Mouse (Mus musculus): ENCODE measurements around the gene Gng10. TPM values are rescaled to one million over a fixed set of nuclear protein-coding genes. Genes with fewer than 3 reads are reported as not detected.

Gene Gng10
- 60.9 and 67.7 TPM in 2 replicates for polyA plus RNA-seq (2016; fragmentation: Nextera tagmentation; extraction: Ambion mirVana)

GRCm38 (mm10) chr4:59034918-59035785, at the start of gene Gng10:
TSS of gene Gng10 (plus strand) at chr4:59035088.
- Histone ChIP-seq H3K27ac (replicated peaks) (peak within 1 kb of the TSS; percentile 89), H3K36me3 (no peaks in the 10 kb centered on the region), H3K9me3 (replicated peaks) (peaks cover 7% of the 10 kb centered on the region), H3K27me3 (ENCODE audit: low read depth, poor library complexity, severe bottlenecking) (peaks cover 10% of the 10 kb centered on the region; the same call in 1 of the 2 replicates), H3K4me3 (peak within 1 kb of the TSS; percentile 83), H3K4me1 (peaks cover 13% of the 10 kb centered on the region; the same call in 1 of the 2 replicates)
- peak; percentile 73 for DNase-seq (ENCODE audit: low spot score)
- 11% methylated on average over 76 of the region's 76 CpGs for WGBS

DNA sequence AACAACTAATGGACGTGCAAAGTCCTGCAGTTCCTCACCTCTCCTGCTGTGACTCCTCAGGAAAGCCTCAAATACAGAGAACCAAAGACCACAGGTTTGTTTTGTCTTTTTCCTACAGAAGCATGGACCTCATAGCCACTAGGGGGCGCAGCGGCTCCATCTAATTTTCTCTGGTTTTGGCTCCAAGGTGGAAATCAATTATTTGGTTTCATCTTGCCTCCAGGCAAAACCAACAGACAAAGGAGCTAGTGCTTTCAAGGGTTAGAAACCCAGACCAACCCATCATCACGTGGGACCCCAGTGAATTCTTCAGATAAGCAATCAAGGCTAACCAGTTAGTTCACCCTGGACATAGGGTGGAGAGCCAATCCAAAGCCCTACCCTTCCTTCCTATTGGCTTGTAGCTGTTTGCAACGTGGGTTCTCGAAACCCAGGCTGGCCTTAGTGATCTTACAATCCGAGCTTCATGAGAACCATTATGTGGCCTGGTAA, 49.7 kb upstream of the Gng10 start:
- whole genome bisulfite sequencing, result 24% methylated on average over 7 of the region's 7 CpGs
- H3K27ac ChIP-seq (replicated peaks), result no peak overlapping the region

DNA sequence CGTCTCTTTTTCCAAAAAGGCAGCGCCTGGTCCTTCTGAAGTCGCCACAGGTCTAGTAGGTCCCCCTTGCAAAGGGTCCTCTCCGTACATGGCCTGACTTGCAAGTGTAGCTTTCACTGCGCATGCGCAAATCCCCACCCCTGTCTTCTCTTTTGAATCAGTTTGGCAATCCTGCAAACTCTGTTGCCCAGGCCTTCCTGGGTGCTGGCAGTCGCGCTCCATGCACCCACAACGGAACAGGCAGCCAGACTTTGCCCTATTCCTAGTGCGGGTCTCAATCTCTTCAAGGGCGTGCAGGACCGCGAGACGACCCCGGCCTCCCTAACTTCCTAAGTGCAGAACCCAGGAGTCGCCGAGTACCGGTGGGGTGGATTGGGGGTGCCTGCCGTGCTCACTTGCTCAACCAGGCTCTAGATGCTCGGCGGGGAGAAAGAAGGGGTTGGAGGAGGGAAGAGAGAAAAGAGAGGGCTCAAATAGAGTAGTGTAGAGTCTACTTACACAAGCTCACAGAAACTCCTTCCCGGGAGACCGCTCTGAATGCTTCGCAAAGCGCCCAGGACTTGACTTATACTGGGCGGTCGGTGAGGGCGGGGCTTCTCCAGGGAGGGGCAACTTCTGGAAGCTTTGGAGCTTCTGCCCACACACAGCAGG, 48.2 kb upstream of the Gng10 start, which contains the start of gene Ptgr1:
Gene Ptgr1 (minus strand): TSS at position 580 of the 651 bp plus-strand sequence.
- Histone ChIP-seq H3K36me3 (no peaks in the 10 kb centered on the region), H3K4me3 (peak within 1 kb of the TSS; percentile 67), H3K27ac (replicated peaks) (peak within 1 kb of the TSS; percentile 77), H3K4me1 (peaks cover 19% of the 10 kb centered on the region), H3K27me3 (ENCODE audit: low read depth, poor library complexity, severe bottlenecking) (peaks cover 9% of the 10 kb centered on the region), H3K9me3 (replicated peaks) (no peaks in the 10 kb centered on the region)
- peak; percentile 88 for DNase-seq (ENCODE audit: low spot score)
- WGBS, result 1% methylated on average over 28 of the region's 28 CpGs

More for the DNA sequence above, 49.7 kb upstream of the Gng10 start:
- Histone ChIP-seq H3K4me3 (no peak overlapping the region), H3K27me3 (ENCODE audit: low read depth, poor library complexity, severe bottlenecking) (peaks cover 9% of the 10 kb centered on the region), H3K36me3 (no peaks in the 10 kb centered on the region), H3K4me1 (peaks cover 15% of the 10 kb centered on the region), H3K9me3 (replicated peaks) (no peaks in the 10 kb centered on the region)
- peak; percentile 80 for DNase-seq (ENCODE audit: low spot score)

- Histone ChIP-seq H3K4me3 (no peak overlapping the region), H3K27me3 (ENCODE audit: low read depth, poor library complexity, severe bottlenecking) (peaks cover 14% of the 10 kb centered on the region), H3K4me1 (peaks cover 19% of the 10 kb centered on the region), H3K27ac (replicated peaks) (no peak overlapping the region), H3K9me3 (replicated peaks) (no peaks in the 10 kb centered on the region), H3K36me3 (no peaks in the 10 kb centered on the region)
- 86% methylated on average over 7 of the region's 7 CpGs for WGBS
- DNase-seq (ENCODE audit: low spot score), result no peak
These were observed 45.5 kb upstream of the Gng10 start for GRCm38 (mm10) chr4:58989303-58989898.

GRCm38 (mm10) chr4:58990609-58991434, 44.1 kb upstream of the Gng10 start:
- no peaks in the 10 kb centered on the region for H3K9me3 ChIP-seq (replicated peaks)
- DNase-seq (ENCODE audit: low spot score), result no peak

GRCm38 (mm10) chr4:58992195-58992594, 42.7 kb upstream of the Gng10 start:
- Histone ChIP-seq H3K4me1 (peaks cover 8% of the 10 kb centered on the region), H3K9me3 (replicated peaks) (no peaks in the 10 kb centered on the region), H3K36me3 (no peaks in the 10 kb centered on the region), H3K4me3 (no peak overlapping the region), H3K27me3 (ENCODE audit: low read depth, poor library complexity, severe bottlenecking) (peaks cover 14% of the 10 kb centered on the region), H3K27ac (replicated peaks) (no peak overlapping the region)
- WGBS, result 93% methylated on average over 5 of the region's 5 CpGs
- DNase-seq (ENCODE audit: low spot score), result no peak

More at GRCm38 (mm10) chr4:58990609-58991434, 44.1 kb upstream of the Gng10 start:
- H3K36me3 ChIP-seq, result no peaks in the 10 kb centered on the region
- WGBS, result 86% methylated on average over 17 of the region's 17 CpGs
- peaks cover 14% of the 10 kb centered on the region for H3K27me3 ChIP-seq (ENCODE audit: low read depth, poor library complexity, severe bottlenecking)
- no peak overlapping the region for H3K27ac ChIP-seq (replicated peaks)
- no peak overlapping the region for H3K4me3 ChIP-seq
- H3K4me1 ChIP-seq, result peaks cover 19% of the 10 kb centered on the region

- Histone ChIP-seq H3K9me3 (replicated peaks) (no peaks in the 10 kb centered on the region), H3K4me3 (no peak within 1 kb of the TSS), H3K27me3 (ENCODE audit: low read depth, poor library complexity, severe bottlenecking) (0 out of 2 replicates have a peak, but pooled peaks cover 5% of the 10 kb centered on the region), H3K4me1 (0 out of 2 replicates have a peak, but pooled peaks cover 4% of the 10 kb centered on the region), H3K36me3 (no peaks in the 10 kb centered on the region), H3K27ac (replicated peaks) (no peak within 1 kb of the TSS)
- DNase-seq (ENCODE audit: low spot score), result no peak
- 96% methylated on average over 4 of the region's 4 CpGs for WGBS
These were observed 40.1 kb upstream of the Gng10 start, which contains the start of gene Dnajc25 for GRCm38 (mm10) chr4:58994762-58995161. TSS of gene Dnajc25 (plus strand) at chr4:58995062.

GRCm38 (mm10) chr4:58995251-58995693, 39.6 kb upstream of the Gng10 start:
- no peaks in the 10 kb centered on the region for H3K9me3 ChIP-seq (replicated peaks)
- no peak overlapping the region for H3K4me3 ChIP-seq
- WGBS, result 80% methylated on average over 8 of the region's 8 CpGs
- 0 out of 2 replicates have a peak, but pooled peaks cover 5% of the 10 kb centered on the region for H3K27me3 ChIP-seq (ENCODE audit: low read depth, poor library complexity, severe bottlenecking)
- H3K4me1 ChIP-seq, result 0 out of 2 replicates have a peak, but pooled peaks cover 4% of the 10 kb centered on the region
- H3K27ac ChIP-seq (replicated peaks), result no peak overlapping the region
- H3K36me3 ChIP-seq, result no peaks in the 10 kb centered on the region
- no peak for DNase-seq (ENCODE audit: low spot score)

DNA sequence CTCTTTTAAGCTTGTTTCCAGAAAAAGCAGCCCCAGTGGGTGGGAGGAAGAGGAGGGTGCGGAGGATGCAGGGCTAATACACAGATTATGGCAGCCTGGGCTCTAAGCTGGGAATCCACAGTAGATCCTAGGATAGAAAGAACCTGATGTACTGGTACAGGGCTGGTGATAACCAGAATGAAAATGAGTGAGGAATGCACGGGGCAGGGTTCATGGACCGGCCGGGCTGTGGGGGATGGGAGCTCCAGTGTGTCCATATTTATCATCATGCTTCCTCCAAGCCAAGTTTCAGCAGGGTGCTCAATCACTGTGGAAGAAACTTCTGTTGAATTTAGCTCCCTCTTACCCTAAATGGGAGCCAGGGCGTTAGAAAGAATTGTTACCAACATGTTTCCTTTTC, 37.8 kb upstream of the Gng10 start:
- Histone ChIP-seq H3K27me3 (ENCODE audit: low read depth, poor library complexity, severe bottlenecking) (0 out of 2 replicates have a peak, but pooled peaks cover 5% of the 10 kb centered on the region), H3K4me3 (no peak overlapping the region), H3K36me3 (no peaks in the 10 kb centered on the region), H3K9me3 (replicated peaks) (no peaks in the 10 kb centered on the region), H3K27ac (replicated peaks) (no peak overlapping the region), H3K4me1 (no peaks in the 10 kb centered on the region)
- 83% methylated on average over 5 of the region's 5 CpGs for WGBS
- no peak for DNase-seq (ENCODE audit: low spot score)

DNA sequence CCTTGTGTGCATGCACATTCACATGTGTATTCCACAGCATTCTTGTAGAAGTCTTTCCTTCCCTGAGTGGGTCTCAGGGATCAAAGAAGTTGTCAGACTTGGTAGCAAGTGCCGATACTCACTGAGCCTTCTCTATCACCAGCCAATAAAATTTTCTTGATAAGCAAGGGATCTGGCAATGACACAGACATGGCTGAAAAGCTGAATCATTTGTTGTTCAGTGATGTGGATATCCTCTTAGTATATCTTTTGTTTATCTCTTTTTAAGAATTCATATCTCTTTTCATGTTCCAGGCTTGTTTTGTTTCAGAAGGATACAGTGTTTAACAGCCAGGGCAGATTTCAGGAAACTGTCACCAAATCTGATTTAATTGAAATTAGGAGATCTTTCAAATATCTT, 36.2 kb upstream of the Gng10 start:
- H3K36me3 ChIP-seq, result no peaks in the 10 kb centered on the region
- no peak overlapping the region for H3K27ac ChIP-seq (replicated peaks)
- peaks cover 11% of the 10 kb centered on the region for H3K4me1 ChIP-seq
- no peaks in the 10 kb centered on the region for H3K9me3 ChIP-seq (replicated peaks)
- H3K4me3 ChIP-seq, result no peak overlapping the region
- WGBS, result 100% methylated on average over 1 of the region's 1 CpGs
- DNase-seq (ENCODE audit: low spot score), result no peak
- H3K27me3 ChIP-seq (ENCODE audit: low read depth, poor library complexity, severe bottlenecking), result no peaks in the 10 kb centered on the region

DNA sequence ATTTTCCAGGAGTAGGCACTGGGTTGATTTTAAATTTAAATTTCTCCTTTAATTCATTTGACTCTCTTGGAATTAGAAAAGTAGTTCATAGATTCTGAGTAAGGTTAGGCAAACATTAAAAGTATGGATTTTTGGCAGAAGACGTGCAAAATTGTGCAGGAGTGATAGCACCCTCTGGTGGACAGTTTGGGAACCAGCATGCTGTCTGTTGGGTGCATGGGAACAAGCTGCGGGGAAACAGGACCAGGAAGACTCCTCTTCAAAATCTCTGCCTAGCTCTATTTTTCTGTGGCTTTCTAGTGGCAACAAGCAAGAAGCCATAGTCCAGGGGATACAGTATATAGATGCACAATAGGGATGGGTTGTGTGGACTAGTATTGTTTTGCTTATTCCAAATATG, 35.2 kb upstream of the Gng10 start:
- Histone ChIP-seq H3K9me3 (replicated peaks) (no peaks in the 10 kb centered on the region), H3K4me1 (peaks cover 21% of the 10 kb centered on the region), H3K27ac (replicated peaks) (no peak overlapping the region), H3K4me3 (no peak overlapping the region), H3K27me3 (ENCODE audit: low read depth, poor library complexity, severe bottlenecking) (peaks cover 6% of the 10 kb centered on the region; the same call in 1 of the 2 replicates), H3K36me3 (no peaks in the 10 kb centered on the region)
- peak; percentile 62 for DNase-seq (ENCODE audit: low spot score)
- WGBS, result 25% methylated on average over 2 of the region's 2 CpGs
